Mouse (Mus musculus) macrophage (primary cell): ENCODE data around the gene Mdp1. TPM values are rescaled to one million over a fixed set of nuclear protein-coding genes. Genes with fewer than 3 reads are reported as not detected.

Source experiments
- H3K27ac ChIP-seq: fragments of 350-480 bp; formaldehyde crosslinking; 2 replicates; pipeline ENCODE4 v1.9.0; 2021
- H3K36me3 ChIP-seq: fragments of 350-480 bp; formaldehyde crosslinking; 2 replicates; pipeline ENCODE4 v1.9.0; 2021; ENCODE audit errors: inconsistent target
- H3K4me3 ChIP-seq: fragments of 350-480 bp; formaldehyde crosslinking; 2 replicates; pipeline ENCODE4 v1.9.0; 2021; ENCODE audit errors: inconsistent target
- H3K79me2 ChIP-seq: fragments of 350-480 bp; formaldehyde crosslinking; 2 replicates; pipeline ENCODE4 v1.9.0; 2021; ENCODE audit errors: inconsistent target
- WGBS: methylation state at CpG from one replicate; pipeline ENCODE4 v1.1.7; 2026; ENCODE audit warnings: inconsistent platforms; ENCODE audit not compliant: missing documents; 5-methylcytosine and 5-hydroxymethylcytosine counted together
- polyA plus RNA-seq: library from polyadenylated mRNA; stranded (reverse); fragments of 250-400 nt; gene quantifications from 3 replicates; pipeline ENCODE4 v1.2.4, GENCODE M21; 2018; ENCODE audit warnings: inconsistent platforms
- total RNA-seq, 78 experiments: library from RNA; depleted of rRNA; stranded (reverse); fragments of 250-400 nt; gene quantifications; 1 replicate in 9 of 78; 2 replicates in 24 of 78; 3 replicates in 43 of 78; 4 replicates in 2 of 78; pipeline ENCODE4 v1.2.4; 2018; ENCODE audit warnings: inconsistent platforms in 56 of 78

Gene Mdp1
- 10 to 100 TPM in 25 of 26 experiments, 1 to 10 TPM in 1; 8.5 to 52.1 (median 28.0) TPM for total RNA-seq (2018; cell fraction: chromatin; rRNA removed)
- 10 to 100 TPM; 14.0 to 38.0 (median 28.9) TPM for total RNA-seq (2018; cell fraction: cytosol; rRNA removed)
- total RNA-seq (2018; cell fraction: nucleus; rRNA removed), result 10 to 100 TPM in 25 of 26 experiments, 1 to 10 TPM in 1; 8.1 to 57.2 (median 28.5) TPM
- polyA plus RNA-seq, result 25.4 to 29.3 TPM (median 26.3 TPM) in 3 replicates

DNA sequence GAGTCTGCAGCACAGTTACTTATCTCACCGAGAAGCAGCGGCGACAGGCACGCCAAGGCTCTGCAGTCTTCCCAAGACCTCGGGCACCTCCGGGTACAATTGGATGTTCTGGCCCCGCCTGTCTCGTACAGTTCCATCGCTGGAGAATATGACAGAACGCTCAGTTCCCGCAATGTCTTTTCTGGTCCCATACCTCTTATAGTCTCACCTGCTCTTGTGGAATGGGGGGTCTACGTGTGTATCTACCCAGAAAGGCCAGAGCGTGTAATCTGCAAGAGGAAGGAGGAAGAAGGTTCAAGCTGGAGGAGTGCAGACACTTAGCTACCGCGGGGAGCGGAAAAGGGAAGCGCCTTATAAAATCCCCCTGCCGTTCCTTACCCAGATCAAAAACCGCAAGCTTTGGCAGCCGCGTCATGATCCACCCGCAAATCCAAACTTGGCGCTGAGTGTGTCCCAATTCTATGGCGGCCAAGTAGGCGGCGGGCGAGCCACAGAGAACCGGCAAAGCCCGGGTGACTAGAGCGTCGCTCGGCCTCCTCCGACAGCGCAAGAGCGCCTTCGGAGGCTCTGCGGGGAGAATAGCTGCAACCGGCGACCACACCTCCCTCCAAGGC, at the start of gene Mdp1:
Mdp1 (minus strand) TSS at position 549 of the 614 bp plus-strand sequence.
- Histone ChIP-seq H3K36me3 (peaks cover 29% of the 10 kb centered on the region), H3K27ac (peak within 1 kb of the TSS; percentile 54), H3K79me2 (peaks cover 7% of the 10 kb centered on the region; the same call in 1 of the 2 replicates), H3K4me3 (peak within 1 kb of the TSS; percentile 69)
- WGBS, result 1% methylated on average over 39 of the region's 39 CpGs

DNA sequence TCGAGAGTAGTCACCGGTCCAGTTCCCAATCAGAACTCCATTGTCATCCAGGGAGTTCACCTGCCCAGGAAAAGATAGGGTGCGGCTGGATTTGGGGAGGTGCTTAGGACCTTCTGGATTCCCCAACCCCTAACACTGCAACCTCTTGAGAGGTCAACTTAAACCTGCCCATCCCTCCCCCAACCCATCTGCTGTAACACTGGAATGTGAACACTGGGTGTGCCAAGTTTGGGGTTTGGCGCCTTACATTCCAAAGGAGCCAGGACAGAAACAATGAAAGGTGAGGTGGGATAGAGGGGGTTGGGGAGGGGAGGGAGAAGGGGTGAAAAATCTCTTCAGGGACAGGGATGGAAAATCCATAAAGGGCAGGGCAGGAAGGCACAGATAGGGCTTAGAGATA, 49.2 kb upstream of the Mdp1 start:
- Histone ChIP-seq H3K36me3 (no peaks in the 10 kb centered on the region), H3K79me2 (no peaks in the 10 kb centered on the region), H3K27ac (no peak overlapping the region), H3K4me3 (no peak overlapping the region)
- WGBS, result 99% methylated on average over 4 of the region's 4 CpGs

DNA sequence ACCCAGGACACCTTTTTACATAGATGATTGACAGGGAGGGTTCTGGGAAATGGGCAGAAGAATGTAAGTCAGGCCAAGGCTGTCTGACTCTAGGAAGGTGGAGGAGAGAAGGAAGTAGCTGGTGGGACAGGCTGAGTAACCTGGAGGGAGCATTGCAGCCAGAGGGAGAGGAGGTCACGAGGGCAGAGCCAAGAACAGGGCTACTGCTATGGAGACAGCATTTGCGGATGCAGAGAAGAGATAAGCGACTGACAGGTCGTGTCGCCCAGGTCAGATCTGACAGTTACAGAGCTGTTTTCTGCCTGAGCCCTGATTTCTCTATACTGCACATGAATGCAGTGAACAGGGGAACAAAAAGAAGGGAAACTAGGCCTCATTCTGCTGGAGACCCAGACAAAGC, 47.1 kb upstream of the Mdp1 start:
- H3K36me3 ChIP-seq, result no peaks in the 10 kb centered on the region
- H3K27ac ChIP-seq, result no peak overlapping the region
- 94% methylated on average over 5 of the region's 5 CpGs for WGBS
- no peaks in the 10 kb centered on the region for H3K79me2 ChIP-seq
- no peak overlapping the region for H3K4me3 ChIP-seq

DNA sequence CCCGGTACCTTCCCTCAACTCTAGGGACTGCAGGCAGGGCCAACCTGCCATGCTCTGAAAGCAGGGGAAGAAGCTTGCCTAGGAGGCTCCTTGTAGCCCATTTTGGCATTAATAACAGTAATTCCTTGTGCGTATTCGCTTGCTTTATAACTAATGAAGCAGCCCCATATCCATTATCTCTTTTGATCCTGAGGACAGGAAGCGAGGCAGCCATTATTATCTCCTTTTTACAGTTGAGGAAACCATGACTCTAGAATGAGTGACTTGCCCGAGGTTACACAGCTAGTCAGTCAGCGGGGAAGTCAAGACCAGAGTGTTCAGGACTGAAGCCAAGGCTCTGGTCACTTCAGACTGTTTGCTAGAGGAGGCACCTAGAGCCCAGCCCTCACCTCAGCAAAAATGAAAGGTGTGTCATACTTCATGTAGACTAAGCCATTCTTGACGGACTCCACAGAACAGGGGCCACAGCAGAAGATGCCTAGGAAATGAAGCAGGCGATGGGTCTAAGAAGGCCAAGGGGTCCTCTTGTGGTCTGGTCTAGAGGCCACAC, 45.8 kb upstream of the Mdp1 start:
- no peaks in the 10 kb centered on the region for H3K79me2 ChIP-seq
- H3K27ac ChIP-seq, result no peak overlapping the region
- no peaks in the 10 kb centered on the region for H3K36me3 ChIP-seq
- WGBS, result 97% methylated on average over 8 of the region's 8 CpGs
- H3K4me3 ChIP-seq, result no peak overlapping the region

DNA sequence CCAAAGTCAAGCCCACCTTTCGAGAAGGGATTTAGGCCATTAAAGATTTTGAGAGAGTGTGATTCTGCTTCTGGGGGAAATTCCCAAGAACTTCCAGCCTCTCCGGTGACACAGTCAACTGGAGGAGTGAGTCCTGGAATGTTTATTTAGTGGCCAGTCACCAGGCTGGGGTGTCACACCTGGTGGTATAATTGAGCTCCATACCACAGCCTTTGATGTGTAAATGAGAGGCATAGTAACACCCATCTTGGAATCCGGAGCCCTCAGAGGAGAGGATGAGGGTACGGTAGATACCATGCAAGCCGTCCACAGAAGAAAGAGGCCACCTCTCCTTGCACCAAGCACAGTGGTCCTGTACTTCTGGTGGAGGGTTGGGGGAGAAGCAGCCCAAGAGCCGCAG, 42.5 kb upstream of the Mdp1 start:
- 93% methylated on average over 6 of the region's 6 CpGs for WGBS
- H3K4me3 ChIP-seq, result no peak overlapping the region
- H3K36me3 ChIP-seq, result no peaks in the 10 kb centered on the region
- H3K79me2 ChIP-seq, result no peaks in the 10 kb centered on the region
- H3K27ac ChIP-seq, result no peak overlapping the region

DNA sequence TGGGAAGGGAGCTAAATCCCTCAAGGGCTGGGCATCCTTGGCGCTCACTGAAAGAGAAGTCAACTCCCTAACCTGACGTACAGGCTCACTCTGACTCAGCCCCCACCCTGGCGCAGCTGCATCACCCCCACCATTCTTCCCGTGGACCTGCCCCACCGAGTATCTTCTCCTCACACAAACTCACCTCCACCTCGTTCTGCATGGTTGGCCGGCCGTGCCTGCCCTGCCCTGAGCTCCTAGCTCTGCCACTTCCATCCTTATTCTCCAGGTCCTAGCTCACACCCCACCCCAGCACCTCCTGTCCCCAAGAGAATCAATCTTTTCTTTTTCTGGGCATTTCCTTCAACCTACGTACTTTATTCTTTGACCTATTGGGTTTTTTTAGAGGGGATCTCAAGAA, 40.8 kb upstream of the Mdp1 start:
- no peaks in the 10 kb centered on the region for H3K36me3 ChIP-seq
- no peak overlapping the region for H3K27ac ChIP-seq
- H3K79me2 ChIP-seq, result no peaks in the 10 kb centered on the region
- WGBS, result 89% methylated on average over 8 of the region's 9 CpGs
- H3K4me3 ChIP-seq, result no peak overlapping the region

DNA sequence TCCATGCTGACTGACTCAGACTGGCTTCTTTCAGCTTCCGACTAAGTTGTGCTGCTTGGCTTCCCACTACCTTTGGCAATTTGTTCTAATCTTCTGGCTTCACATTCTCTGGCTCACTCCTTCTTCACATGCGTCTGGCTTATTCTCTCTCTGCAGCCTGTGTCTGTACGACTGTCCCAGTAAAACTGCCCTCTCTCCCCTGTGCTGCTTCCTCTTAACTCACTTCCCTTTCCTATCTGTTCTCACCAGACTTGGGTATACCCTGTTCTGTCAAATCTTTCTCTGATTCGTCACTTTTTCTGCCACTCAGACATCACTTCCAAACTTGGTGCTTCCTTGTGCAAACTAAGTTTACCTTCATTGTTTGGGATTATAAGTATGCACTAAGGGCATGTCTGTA, 36.9 kb upstream of the Mdp1 start:
- H3K4me3 ChIP-seq, result peak overlapping the region; percentile 30
- H3K36me3 ChIP-seq, result no peaks in the 10 kb centered on the region
- 38% methylated on average over 4 of the region's 4 CpGs for WGBS
- H3K27ac ChIP-seq, result peak overlapping the region; percentile 37
- no peaks in the 10 kb centered on the region for H3K79me2 ChIP-seq

DNA sequence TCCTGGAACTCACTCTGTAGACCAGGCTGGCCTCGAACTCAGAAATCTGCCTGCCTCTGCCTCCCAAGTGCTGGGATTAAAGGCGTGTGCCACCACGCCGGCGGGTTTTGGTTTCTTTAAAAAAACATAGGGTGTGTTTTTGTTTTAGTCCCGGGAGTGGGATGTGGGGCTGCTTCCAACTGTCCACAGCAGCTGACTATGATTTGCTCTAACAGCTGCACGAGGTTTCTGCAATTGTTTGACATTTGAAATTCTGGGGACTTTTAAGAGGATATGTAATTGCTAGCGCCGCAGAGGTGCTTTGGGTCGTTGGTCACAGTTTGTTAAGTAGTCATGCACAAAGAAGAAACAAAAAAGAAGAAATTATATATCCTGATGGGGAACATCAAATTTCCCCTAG, 29.1 kb upstream of the Mdp1 start:
- H3K4me3 ChIP-seq, result no peak overlapping the region
- WGBS, result 86% methylated on average over 8 of the region's 10 CpGs
- no peak overlapping the region for H3K27ac ChIP-seq
- H3K79me2 ChIP-seq, result no peaks in the 10 kb centered on the region
- H3K36me3 ChIP-seq, result no peaks in the 10 kb centered on the region

DNA sequence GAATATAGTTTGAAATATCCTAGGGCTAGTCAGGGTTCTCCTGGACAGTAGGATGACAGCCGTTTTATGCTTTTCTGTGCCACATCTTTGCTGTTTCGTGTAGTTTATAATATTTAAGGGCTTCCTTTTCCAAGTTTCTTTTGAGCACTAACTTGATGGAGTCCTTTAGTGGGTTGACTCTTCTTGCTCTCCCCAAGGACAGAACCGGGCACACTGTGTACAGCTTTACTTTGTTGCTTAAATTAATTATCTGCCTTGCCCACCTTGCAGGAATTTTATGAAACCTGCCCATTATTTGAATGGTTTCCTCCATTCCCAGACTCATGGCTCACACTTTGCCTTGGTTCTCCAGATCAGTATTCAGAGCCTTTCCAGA, 21.8 kb upstream of the Mdp1 start:
- peaks cover 13% of the 10 kb centered on the region; the same call in 1 of the 2 replicates for H3K79me2 ChIP-seq
- peak overlapping the region; percentile 55 for H3K27ac ChIP-seq
- peaks cover 16% of the 10 kb centered on the region for H3K36me3 ChIP-seq
- WGBS, result 3% methylated on average over 3 of the region's 3 CpGs
- peak overlapping the region; percentile 67 for H3K4me3 ChIP-seq

DNA sequence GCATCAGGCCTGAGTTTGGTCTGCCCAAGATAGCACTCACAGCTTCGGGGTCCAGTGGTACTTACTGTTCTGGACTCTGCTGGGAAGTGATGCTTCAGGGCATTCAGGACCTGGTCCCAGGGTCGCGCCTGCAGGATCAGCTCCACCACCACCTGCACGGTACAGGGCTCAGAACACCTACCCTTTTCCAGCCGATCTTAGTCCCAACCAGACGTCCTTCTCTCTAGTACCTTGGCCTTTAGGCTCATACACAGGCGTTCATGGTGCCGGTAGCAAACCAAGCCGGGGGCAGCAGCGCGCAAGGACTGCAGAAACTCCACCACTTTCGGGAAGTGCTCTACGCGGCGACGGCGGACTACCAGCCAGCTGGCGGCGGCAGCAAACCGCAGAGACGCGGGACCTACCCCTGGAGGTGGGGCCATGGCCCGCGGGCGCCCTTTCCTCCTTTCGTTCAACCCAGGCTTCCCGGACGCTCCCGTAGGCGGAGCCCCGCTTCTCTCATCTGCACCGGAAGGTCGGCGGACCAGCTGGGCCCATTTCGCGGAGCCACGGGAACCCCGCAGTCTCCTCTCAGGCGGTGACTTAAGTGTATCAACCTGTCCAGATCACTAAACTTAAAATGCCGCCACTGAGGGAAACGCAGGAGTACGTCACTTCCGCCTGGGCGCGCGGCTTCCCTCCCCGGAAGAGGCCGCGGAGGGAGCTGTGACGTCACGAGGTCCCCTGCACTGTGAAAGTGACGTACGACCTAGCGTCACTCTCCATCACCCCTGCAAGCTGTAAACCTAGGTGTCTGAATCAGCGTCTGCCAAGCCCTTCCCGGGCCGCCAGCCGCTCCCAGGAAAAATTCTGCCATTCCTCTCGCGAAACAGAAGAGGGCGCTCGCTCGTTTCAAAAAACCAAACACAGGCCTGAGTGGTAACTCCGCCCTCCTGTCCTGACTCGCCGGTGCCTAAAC, 21.1 kb upstream of the Mdp1 start, which contains the start of gene Tinf2:
Tinf2 (minus strand) TSS at position 661 of the 958 bp plus-strand sequence.
- H3K79me2 ChIP-seq, result peaks cover 13% of the 10 kb centered on the region; the same call in 1 of the 2 replicates
- under 1% methylated on average over 64 of the region's 66 CpGs for WGBS
- peak within 1 kb of the TSS; percentile 67 for H3K4me3 ChIP-seq
- H3K27ac ChIP-seq, result peak within 1 kb of the TSS; percentile 55
- H3K36me3 ChIP-seq, result peaks cover 17% of the 10 kb centered on the region

DNA sequence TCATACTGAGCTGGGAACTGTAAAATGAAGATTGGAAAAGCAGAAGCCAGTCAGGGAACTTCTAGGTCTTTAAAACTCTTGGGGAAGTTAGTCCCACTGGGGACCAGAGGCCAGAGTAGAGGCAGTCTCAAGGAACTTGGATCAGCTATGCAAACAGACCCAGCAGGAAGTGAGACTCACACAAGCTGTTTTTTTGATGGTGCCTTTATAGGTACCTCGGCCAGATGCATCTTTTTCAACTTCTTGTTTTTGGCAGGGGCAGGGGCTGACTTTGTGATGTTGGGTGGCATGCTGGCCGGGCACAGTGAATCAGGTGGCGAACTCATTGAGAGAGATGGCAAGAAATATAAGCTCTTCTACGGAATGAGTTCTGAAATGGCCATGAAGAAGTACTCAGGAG, 17.3 kb upstream of the Mdp1 start:
- no peak overlapping the region for H3K27ac ChIP-seq
- no peak overlapping the region for H3K4me3 ChIP-seq
- 56% methylated on average over 4 of the region's 4 CpGs for WGBS
- H3K36me3 ChIP-seq, result peaks cover 29% of the 10 kb centered on the region
- peaks cover 31% of the 10 kb centered on the region for H3K79me2 ChIP-seq

DNA sequence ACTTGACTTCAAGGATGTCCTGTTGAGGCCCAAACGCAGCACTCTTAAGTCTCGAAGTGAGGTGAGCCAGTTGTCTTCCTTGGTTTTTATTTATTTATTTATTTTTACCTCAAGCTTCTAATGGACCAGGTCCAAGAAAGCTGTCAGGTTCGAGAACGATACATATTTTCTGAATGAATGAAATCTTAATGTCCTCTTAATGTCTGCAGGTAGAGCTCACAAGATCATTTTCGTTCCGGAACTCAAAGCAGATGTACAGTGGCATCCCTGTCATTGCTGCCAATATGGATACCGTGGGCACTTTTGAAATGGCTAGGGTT, 12.4 kb upstream of the Mdp1 start:
- H3K36me3 ChIP-seq, result peaks cover 12% of the 10 kb centered on the region; the same call in 1 of the 2 replicates
- H3K27ac ChIP-seq, result no peak overlapping the region
- peaks cover 63% of the 10 kb centered on the region for H3K79me2 ChIP-seq
- peak overlapping the region; percentile 98 for H3K4me3 ChIP-seq
- WGBS, result 63% methylated on average over 7 of the region's 7 CpGs

DNA sequence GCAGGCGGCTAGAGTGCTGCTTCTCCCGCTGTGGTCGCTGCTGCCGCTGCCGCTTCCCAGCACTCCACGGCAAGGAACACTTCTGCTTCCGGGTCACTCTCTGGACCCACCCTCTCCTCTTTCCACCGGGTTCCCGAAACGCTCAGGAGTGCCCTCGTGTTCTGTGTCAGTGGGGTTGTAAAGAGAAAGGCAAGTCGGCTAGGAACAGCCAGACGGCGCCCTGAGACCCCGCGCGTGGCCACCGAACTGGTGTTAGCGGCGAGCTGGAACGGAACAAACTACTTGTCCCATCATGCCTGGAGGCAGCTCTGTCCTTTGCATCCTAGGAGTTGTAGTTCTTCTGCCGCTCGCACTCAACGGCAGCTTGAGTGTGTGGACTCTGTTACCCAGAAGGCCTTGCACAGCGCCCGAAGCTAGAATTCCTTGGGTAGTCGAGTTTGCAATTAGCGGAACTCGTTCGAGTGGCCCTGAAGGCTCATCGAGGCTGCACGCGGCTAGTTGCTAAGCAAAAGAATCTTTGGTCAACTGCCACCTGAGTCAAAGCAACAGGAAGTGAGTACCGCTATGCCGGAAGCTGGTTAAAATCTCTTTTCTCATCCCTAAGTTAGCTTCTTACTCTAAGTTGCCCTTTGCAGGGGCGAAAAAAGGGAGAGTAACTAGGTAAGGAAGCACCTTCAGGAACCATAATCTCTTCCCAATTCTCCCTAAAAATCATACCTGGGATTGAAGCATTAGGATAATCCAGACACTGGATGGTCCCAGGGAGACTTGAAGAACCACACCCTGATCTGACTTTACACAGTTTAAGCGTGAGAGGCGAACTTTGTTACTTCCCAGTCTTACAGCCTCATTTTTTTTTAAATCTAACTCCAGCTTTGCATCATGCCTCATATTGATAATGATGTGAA, 11.8 kb upstream of the Mdp1 start, which contains the start of the genes Gmpr2 and Nedd8:
Gmpr2 (plus strand) TSS at position 109 of the 908 bp plus-strand sequence.
Nedd8 (minus strand) TSS at position 292 of the 908 bp plus-strand sequence.
- Histone ChIP-seq H3K36me3 (peaks cover 12% of the 10 kb centered on the region; the same call in 1 of the 2 replicates), H3K4me3 (peak within 1 kb of the TSS; percentile 98), H3K79me2 (peaks cover 69% of the 10 kb centered on the region), H3K27ac (peak within 1 kb of the TSS; percentile 97)
- WGBS, result 1% methylated on average over 38 of the region's 38 CpGs

DNA sequence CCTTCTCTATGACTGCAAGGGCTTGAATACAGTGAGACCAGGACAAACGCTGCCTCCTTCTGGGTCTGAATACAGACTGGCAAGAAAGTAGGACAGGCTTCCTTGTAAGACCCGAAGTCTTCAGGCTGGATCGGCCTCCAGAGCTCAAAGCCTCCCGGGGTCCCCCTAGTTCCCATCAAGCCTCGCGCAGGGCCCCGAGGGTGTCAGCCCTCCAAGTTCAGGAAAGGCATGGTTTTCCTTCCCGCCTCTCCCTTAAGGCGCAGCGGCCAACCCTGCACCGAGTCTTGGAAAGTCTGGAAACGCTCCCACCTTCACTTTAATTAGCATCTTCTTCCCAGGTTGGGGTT, 11.2 kb upstream of the Mdp1 start:
- peak overlapping the region; percentile 98 for H3K4me3 ChIP-seq
- peaks cover 75% of the 10 kb centered on the region for H3K79me2 ChIP-seq
- WGBS, result 1% methylated on average over 12 of the region's 12 CpGs
- H3K27ac ChIP-seq, result peak overlapping the region; percentile 97
- peaks cover 12% of the 10 kb centered on the region; the same call in 1 of the 2 replicates for H3K36me3 ChIP-seq
